Mouse (Mus musculus) testis, adult 2 months (tissue): ENCODE measurements around the gene Anln. TPM values are rescaled to one million over a fixed set of nuclear protein-coding genes. Genes with fewer than 3 reads are reported as not detected.
A peak's percentile ranks its signal among the peaks of the same experiment; 100 is the strongest.

ENCODE experiments used
- H3K27ac ChIP-seq: fragments of 200-500 bp; 2 replicates; pipeline ENCODE4 v1.5.1; 2012; ENCODE audit warnings: low read depth, low read length; ENCODE audit not compliant: control insufficient read depth, insufficient read depth
- H3K27me3 ChIP-seq: fragments of 200-500 bp; 2 replicates; pipeline ENCODE4 v1.6.1; 2012; ENCODE audit warnings: mild to moderate bottlenecking, low read length, moderate library complexity; ENCODE audit not compliant: control insufficient read depth, insufficient read depth
- H3K36me3 ChIP-seq: fragments of 200-500 bp; 2 replicates; pipeline ENCODE4 v1.6.1; 2012; ENCODE audit warnings: mild to moderate bottlenecking, low read length; ENCODE audit not compliant: control insufficient read depth, insufficient read depth
- H3K4me1 ChIP-seq: fragments of 200-500 bp; 2 replicates; pipeline ENCODE4 v1.6.1; 2012; ENCODE audit warnings: low read length; ENCODE audit not compliant: control insufficient read depth, insufficient read depth
- H3K4me3 ChIP-seq: fragments of 200-500 bp; 2 replicates; pipeline ENCODE4 v1.5.1; 2012; ENCODE audit warnings: low read depth, mild to moderate bottlenecking, low read length, moderate library complexity, mixed read lengths; ENCODE audit not compliant: control insufficient read depth
- CTCF ChIP-seq: fragments of 200-500 bp; IDR thresholded peaks from 2 replicates; pipeline ENCODE4 v1.5.1; 2012; ENCODE audit warnings: low read depth, mild to moderate bottlenecking, inconsistent platforms, low read length, moderate library complexity; ENCODE audit not compliant: control insufficient read depth, insufficient read depth, insufficient replicate concordance
- POLR2A ChIP-seq: fragments of 200-500 bp; IDR thresholded peaks from 2 replicates; pipeline ENCODE4 v1.6.1; 2012; ENCODE audit warnings: low read depth, mild to moderate bottlenecking, inconsistent platforms, low read length, moderate library complexity; ENCODE audit not compliant: control insufficient read depth
- polyA plus RNA-seq: library from polyadenylated mRNA; depleted of rRNA; stranded (reverse); fragments of >200 nt; gene quantifications from 2 replicates; pipeline ENCODE4 v1.2.3, GENCODE M21; 2012; rRNA removed

Gene Anln
- polyA plus RNA-seq, 1 experiment = 6.3 TPM

GRCm38 (mm10) chr9:22306726-22307125 is 82.3 kb downstream of the Anln start:
- Histone ChIP-seq H3K27me3 (no peaks in the 10 kb centered on the region), H3K27ac (no peak overlapping the region), H3K4me3 (peak overlapping the region; percentile 90; the same call in 1 of the 2 replicates), H3K36me3 (no peaks in the 10 kb centered on the region), H3K4me1 (peaks cover 4% of the 10 kb centered on the region)
- TF ChIP-seq CTCF (no peak), POLR2A (no peak)

- Histone ChIP-seq H3K36me3 (no peaks in the 10 kb centered on the region), H3K27me3 (no peaks in the 10 kb centered on the region), H3K4me3 (no peak overlapping the region), H3K4me1 (peaks cover 2% of the 10 kb centered on the region), H3K27ac (no peak overlapping the region)
- TF ChIP-seq POLR2A = no peak
- no peak for TF ChIP-seq CTCF
Measured at GRCm38 (mm10) chr9:22302199-22302598, 86.8 kb downstream of the Anln start.

Other genes with a start within 250 kb of the Anln start
- 64.8 and 73.5 TPM in 2 replicates for gene Pigyl, start 232.3 kb downstream of the Anln start, polyA plus RNA-seq
- gene Zfp872, start 201.1 kb downstream of the Anln start, polyA plus RNA-seq = 0.05 and 0.16 TPM in 2 replicates
- gene Zfp809, start 163.5 kb downstream of the Anln start, polyA plus RNA-seq = 8.5 and 9.4 TPM in 2 replicates
- gene Zfp599, start 129.3 kb downstream of the Anln start, polyA plus RNA-seq = 0.02 and 0.05 TPM in 2 replicates
- 2.5 and 2.6 TPM in 2 replicates for gene Zfp810, start 81.5 kb downstream of the Anln start, polyA plus RNA-seq
- 43.0 and 44.2 TPM in 2 replicates for gene 9530077C05Rik, start 22.3 kb upstream of the Anln start, polyA plus RNA-seq
- gene Gm17545, start 65.1 kb upstream of the Anln start, polyA plus RNA-seq = not detected in 2 replicates
- gene Rp9, start 80.6 kb upstream of the Anln start, polyA plus RNA-seq = 96.7 and 131 TPM in 2 replicates
- 49.7 and 55.3 TPM in 2 replicates for gene Bbs9, start 86.5 kb upstream of the Anln start, polyA plus RNA-seq